In genomic region chr6:121150126-121150525, GRCm38 (mm10) we compare ENCODE assay signal across 17 mouse cellular contexts.
"Had no signal": no experiment of that assay in that cellular context is flagged by ENCODE, and none has a peak within 500 bp of the region (broad histone marks: within the 10 kb centered on the region; RNA-seq: fewer than 3 reads in every experiment).

No protein-coding gene starts in this region.

- H3K4me3 ChIP-seq: layer of hippocampus, adult 2 months; left cerebral cortex, adult 2 months; liver, embryonic 12.5 days; stomach, embryonic 15.5 days had no signal

- H3K9ac ChIP-seq: liver, embryonic 12.5 days; stomach, embryonic 15.5 days had no signal

- H3K4me2 ChIP-seq: liver, embryonic 12.5 days; midbrain, embryonic 11.5 days; stomach, embryonic 15.5 days had no signal

- H3K4me1 ChIP-seq: liver, embryonic 12.5 days had no signal

- H3K27ac ChIP-seq: kidney, postnatal 0 days; layer of hippocampus, adult 2 months; left cerebral cortex, adult 2 months; liver, embryonic 12.5 days; stomach, embryonic 15.5 days had no signal

- H3K36me3 ChIP-seq: liver, embryonic 12.5 days; stomach, embryonic 15.5 days had no signal

- H3K9me3 ChIP-seq: liver, embryonic 12.5 days; stomach, embryonic 15.5 days had no signal

- ATAC-seq: liver, embryonic 12.5 days had no signal

- DNase-seq: kidney, adult 18-20 months; kidney, postnatal 25 days; layer of hippocampus, postnatal 36 days; lung, postnatal 14 days; lung, postnatal 4 days; midbrain, embryonic 14.5 days; right cerebral cortex, adult 18-20 months; right cerebral cortex, postnatal 14 days; right cerebral cortex, postnatal 4 days; spleen, adult 18-20 months; thymus, postnatal 25 days had no signal

- H3K27me3 ChIP-seq: stomach, embryonic 15.5 days had no signal
